Mouse (Mus musculus) stomach, embryonic 15.5 days (tissue): Measurements from ENCODE around the gene Cep85l. TPM values are rescaled to one million over a fixed set of nuclear protein-coding genes. Genes with fewer than 3 reads are reported as not detected.

Source experiments
- ATAC-seq: fragments of 200-750 bp; cut with Nextera tagmentation; 2 replicates; pipeline ENCODE4 v1.8.0; 2017; ENCODE audit warnings: low read depth, moderate number of reproducible peaks, moderate TSS enrichment; ENCODE audit not compliant: insufficient read depth, low FRiP score
- H3K27ac ChIP-seq: fragments of 300-500 bp; sonication (generic); 2 replicates; pipeline ENCODE4 v1.5.1; 2015; ENCODE audit warnings: mild to moderate bottlenecking, inconsistent platforms
- H3K27me3 ChIP-seq: fragments of 300-500 bp; sonication (generic); replicated peaks from 2 replicates; pipeline ENCODE4 v1.6.1; 2015; ENCODE audit warnings: inconsistent platforms
- H3K36me3 ChIP-seq: fragments of 300-500 bp; sonication (generic); 2 replicates; pipeline ENCODE4 v1.6.1; 2015; ENCODE audit warnings: inconsistent platforms
- H3K4me1 ChIP-seq: fragments of 300-500 bp; sonication (generic); 2 replicates; pipeline ENCODE4 v1.6.1; 2015; ENCODE audit warnings: inconsistent platforms
- H3K4me2 ChIP-seq: fragments of 300-500 bp; sonication (generic); 2 replicates; pipeline ENCODE4 v1.6.1; 2015; ENCODE audit warnings: mild to moderate bottlenecking, inconsistent platforms
- H3K4me3 ChIP-seq: fragments of 300-500 bp; sonication (generic); replicated peaks from 2 replicates; pipeline ENCODE4 v1.5.1; 2015; ENCODE audit warnings: inconsistent platforms
- H3K9ac ChIP-seq: fragments of 300-500 bp; sonication (generic); 2 replicates; pipeline ENCODE4 v1.6.1; 2015; ENCODE audit warnings: inconsistent platforms
- H3K9me3 ChIP-seq: fragments of 300-500 bp; sonication (generic); 2 replicates; pipeline ENCODE4 v1.6.1; 2016; ENCODE audit warnings: inconsistent platforms
- WGBS: fragments of 180-500 bp; shearing (Covaris S2); methylation state at CpG from one replicate; pipeline ENCODE4 v1.1.7; 2015; 5-methylcytosine and 5-hydroxymethylcytosine counted together
- polyA plus RNA-seq: library from polyadenylated mRNA; unstranded; fragments of >200 nt; fragmentation: Nextera tagmentation; extraction: Ambion mirVana; gene quantifications from 2 replicates; pipeline ENCODE4 v1.2.1, GENCODE M21; 2015

Gene Cep85l
- polyA plus RNA-seq, 1 experiment from 2014 or later, result 5.1 TPM

GRCm38 (mm10) chr10:53353665-53354064, 26.1 kb downstream of the Cep85l start:
- no peaks in the 10 kb centered on the region for H3K9me3 ChIP-seq
- no peaks in the 10 kb centered on the region for H3K4me1 ChIP-seq
- 81% methylated on average over 3 of the region's 3 CpGs for WGBS
- no peaks in the 10 kb centered on the region for H3K27me3 ChIP-seq
- no peak overlapping the region for H3K9ac ChIP-seq
- no peak overlapping the region for H3K27ac ChIP-seq
- ATAC-seq, result no peak
- no peak overlapping the region for H3K4me3 ChIP-seq
- H3K36me3 ChIP-seq, result no peaks in the 10 kb centered on the region
- H3K4me2 ChIP-seq, result no peak overlapping the region

GRCm38 (mm10) chr10:53349254-53349653, 30.5 kb downstream of the Cep85l start:
- ATAC-seq, result no peak
- Histone ChIP-seq H3K4me1 (no peaks in the 10 kb centered on the region), H3K9me3 (no peaks in the 10 kb centered on the region), H3K36me3 (no peaks in the 10 kb centered on the region), H3K4me2 (no peak overlapping the region), H3K27ac (no peak overlapping the region), H3K9ac (no peak overlapping the region), H3K27me3 (no peaks in the 10 kb centered on the region), H3K4me3 (no peak overlapping the region)
- 81% methylated on average over 1 of the region's 1 CpGs for WGBS

- H3K4me2 ChIP-seq, result no peak overlapping the region
- H3K27me3 ChIP-seq, result no peaks in the 10 kb centered on the region
- 55% methylated on average over 10 of the region's 10 CpGs for WGBS
- H3K9ac ChIP-seq, result no peak overlapping the region
- ATAC-seq, result no peak; the same call in 1 of the 2 replicates
- H3K9me3 ChIP-seq, result no peaks in the 10 kb centered on the region
- H3K27ac ChIP-seq, result no peak overlapping the region
- H3K36me3 ChIP-seq, result no peaks in the 10 kb centered on the region
- H3K4me1 ChIP-seq, result 0 out of 2 replicates have a peak, but pooled peaks cover 4% of the 10 kb centered on the region
- no peak overlapping the region for H3K4me3 ChIP-seq
Observed at GRCm38 (mm10) chr10:53347787-53348755, 31.7 kb downstream of the Cep85l start.

GRCm38 (mm10) chr10:53346916-53347315, 32.8 kb downstream of the Cep85l start:
- ATAC-seq, result no peak
- WGBS, result 87% methylated on average over 5 of the region's 5 CpGs

GRCm38 (mm10) chr10:53346506-53346905, 33.2 kb downstream of the Cep85l start:
- Histone ChIP-seq H3K9ac (no peak overlapping the region), H3K9me3 (no peaks in the 10 kb centered on the region), H3K4me2 (no peak overlapping the region), H3K27me3 (no peaks in the 10 kb centered on the region), H3K4me1 (0 out of 2 replicates have a peak, but pooled peaks cover 4% of the 10 kb centered on the region), H3K4me3 (no peak overlapping the region), H3K27ac (no peak overlapping the region), H3K36me3 (no peaks in the 10 kb centered on the region)
- WGBS, result 53% methylated on average over 3 of the region's 3 CpGs
- ATAC-seq, result no peak

More at GRCm38 (mm10) chr10:53346916-53347315, 32.8 kb downstream of the Cep85l start:
- H3K9ac ChIP-seq, result no peak overlapping the region
- no peaks in the 10 kb centered on the region for H3K9me3 ChIP-seq
- H3K27me3 ChIP-seq, result no peaks in the 10 kb centered on the region
- no peak overlapping the region for H3K4me2 ChIP-seq
- H3K4me3 ChIP-seq, result no peak overlapping the region
- H3K4me1 ChIP-seq, result 0 out of 2 replicates have a peak, but pooled peaks cover 4% of the 10 kb centered on the region
- H3K27ac ChIP-seq, result no peak overlapping the region
- H3K36me3 ChIP-seq, result no peaks in the 10 kb centered on the region

- no peaks in the 10 kb centered on the region for H3K27me3 ChIP-seq
- ATAC-seq, result no peak
- no peak overlapping the region for H3K4me2 ChIP-seq
- H3K9me3 ChIP-seq, result no peaks in the 10 kb centered on the region
- WGBS, result 85% methylated on average over 4 of the region's 4 CpGs
- H3K9ac ChIP-seq, result no peak overlapping the region
- H3K36me3 ChIP-seq, result no peaks in the 10 kb centered on the region
- 0 out of 2 replicates have a peak, but pooled peaks cover 4% of the 10 kb centered on the region for H3K4me1 ChIP-seq
- H3K4me3 ChIP-seq, result no peak overlapping the region
- H3K27ac ChIP-seq, result no peak overlapping the region
Observed at GRCm38 (mm10) chr10:53345508-53345907, 34.2 kb downstream of the Cep85l start.

- H3K27ac ChIP-seq, result no peak overlapping the region
- no peaks in the 10 kb centered on the region for H3K36me3 ChIP-seq
- H3K27me3 ChIP-seq, result no peaks in the 10 kb centered on the region
- H3K4me1 ChIP-seq, result 0 out of 2 replicates have a peak, but pooled peaks cover 4% of the 10 kb centered on the region
- H3K4me2 ChIP-seq, result no peak overlapping the region
- no peak overlapping the region for H3K9ac ChIP-seq
- H3K9me3 ChIP-seq, result no peaks in the 10 kb centered on the region
- no peak for ATAC-seq
- H3K4me3 ChIP-seq, result no peak overlapping the region
- 56% methylated on average over 10 of the region's 10 CpGs for WGBS
Observed at GRCm38 (mm10) chr10:53343865-53344264, 35.9 kb downstream of the Cep85l start.

- Histone ChIP-seq H3K4me1 (0 out of 2 replicates have a peak, but pooled peaks cover 4% of the 10 kb centered on the region), H3K9me3 (no peaks in the 10 kb centered on the region), H3K27ac (no peak overlapping the region), H3K36me3 (no peaks in the 10 kb centered on the region), H3K9ac (no peak overlapping the region), H3K27me3 (no peaks in the 10 kb centered on the region), H3K4me2 (no peak overlapping the region), H3K4me3 (no peak overlapping the region)
- no peak for ATAC-seq
- whole genome bisulfite sequencing, result 51% methylated on average over 6 of the region's 6 CpGs
Observed at GRCm38 (mm10) chr10:53343384-53343783, 36.4 kb downstream of the Cep85l start.

- H3K27ac ChIP-seq, result no peak overlapping the region
- H3K4me1 ChIP-seq, result 0 out of 2 replicates have a peak, but pooled peaks cover 4% of the 10 kb centered on the region
- H3K4me2 ChIP-seq, result no peak overlapping the region
- H3K9me3 ChIP-seq, result no peaks in the 10 kb centered on the region
- H3K9ac ChIP-seq, result no peak overlapping the region
- no peak for ATAC-seq
- H3K27me3 ChIP-seq, result no peaks in the 10 kb centered on the region
- H3K4me3 ChIP-seq, result no peak overlapping the region
- 86% methylated on average over 9 of the region's 9 CpGs for WGBS
- no peaks in the 10 kb centered on the region for H3K36me3 ChIP-seq
Observed at GRCm38 (mm10) chr10:53342166-53342728, 37.5 kb downstream of the Cep85l start.

- no peak for ATAC-seq
- Histone ChIP-seq H3K4me3 (no peak overlapping the region), H3K4me1 (0 out of 2 replicates have a peak, but pooled peaks cover 4% of the 10 kb centered on the region), H3K4me2 (no peak overlapping the region), H3K36me3 (no peaks in the 10 kb centered on the region), H3K9ac (no peak overlapping the region), H3K9me3 (no peaks in the 10 kb centered on the region), H3K27me3 (no peaks in the 10 kb centered on the region), H3K27ac (no peak overlapping the region)
- WGBS, result 80% methylated on average over 7 of the region's 7 CpGs
Observed at GRCm38 (mm10) chr10:53341288-53341965, 38.3 kb downstream of the Cep85l start.

GRCm38 (mm10) chr10:53339045-53339444, 40.7 kb downstream of the Cep85l start:
- no peak overlapping the region for H3K4me3 ChIP-seq
- ATAC-seq, result no peak
- 55% methylated on average over 2 of the region's 2 CpGs for WGBS
- no peak overlapping the region for H3K9ac ChIP-seq
- H3K9me3 ChIP-seq, result no peaks in the 10 kb centered on the region
- no peaks in the 10 kb centered on the region for H3K36me3 ChIP-seq
- H3K27ac ChIP-seq, result no peak overlapping the region
- H3K4me1 ChIP-seq, result peaks cover 7% of the 10 kb centered on the region; the same call in 1 of the 2 replicates
- H3K4me2 ChIP-seq, result no peak overlapping the region
- no peaks in the 10 kb centered on the region for H3K27me3 ChIP-seq
